Mouse (Mus musculus): ENCODE data around the gene Vpreb2.
"Not testable (repeated sequence)": the region's sequence is repeated elsewhere in the genome, so short reads cannot be mapped to it uniquely, and the experiment has no call there.

Vpreb2 gene

DNA sequence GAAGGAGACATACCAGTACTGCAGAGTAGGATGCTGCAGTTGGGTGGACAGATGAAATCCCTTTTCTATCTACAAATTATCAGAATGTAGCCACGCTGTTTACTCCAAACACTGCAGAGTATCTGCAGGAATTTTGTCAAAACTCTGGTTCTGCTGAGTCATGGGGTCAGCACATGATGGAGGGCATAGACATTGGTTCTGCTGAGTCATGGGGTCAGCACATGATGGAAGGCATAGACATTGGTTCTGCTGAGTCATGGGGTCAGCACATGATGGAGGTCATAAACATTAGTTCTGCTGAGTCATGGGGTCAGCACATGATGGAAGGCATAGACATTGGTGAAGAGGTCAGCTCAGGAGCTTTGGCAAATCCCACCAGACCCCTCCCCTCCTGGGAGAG lies 7.5 kb downstream of the Vpreb2 start:
- DNase-seq (ENCODE audit: low spot score) = no peak

DNA sequence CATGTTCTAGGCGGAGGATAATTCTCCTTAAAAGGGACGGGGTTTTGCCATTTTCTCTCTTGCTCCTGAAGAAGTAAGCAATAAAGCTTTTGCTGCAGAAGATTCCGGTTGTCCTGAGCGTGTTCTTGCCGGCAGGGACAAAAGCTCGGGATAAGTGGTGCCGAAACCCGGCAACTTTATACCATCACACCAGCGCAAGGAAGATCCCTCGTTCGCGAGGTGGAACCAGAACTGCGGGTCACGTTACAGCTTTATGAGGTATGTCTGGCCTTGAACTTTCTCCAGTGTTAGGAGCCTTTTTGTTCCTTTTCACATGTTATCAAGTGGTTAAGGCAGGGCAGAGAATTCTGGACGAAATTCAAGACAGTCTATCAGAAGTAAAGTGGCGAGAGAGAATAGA lies 12.1 kb downstream of the Vpreb2 start:
- not testable (repeated sequence) for DNase-seq (ENCODE audit: low spot score)

DNA sequence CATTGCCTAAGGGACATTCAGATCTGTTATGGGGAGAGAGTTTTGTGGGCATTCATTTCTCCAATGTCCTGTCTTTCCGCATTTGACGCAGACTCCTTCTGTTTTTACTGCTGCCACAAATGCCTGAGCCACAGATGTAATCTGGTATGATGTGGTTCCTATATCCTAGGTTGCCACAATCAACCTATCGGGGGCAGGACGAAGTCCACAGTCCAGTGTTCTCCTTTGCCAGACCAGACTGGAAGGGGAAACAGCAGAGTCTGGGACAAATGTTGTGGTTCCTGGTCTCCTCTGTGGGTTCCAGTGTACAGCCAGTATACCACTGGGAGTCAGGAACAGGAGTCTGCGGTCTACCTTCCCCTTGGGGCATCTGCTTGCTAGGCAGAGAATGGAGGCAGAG lies 19.4 kb downstream of the Vpreb2 start:
- no peak for DNase-seq (ENCODE audit: low spot score)

DNA sequence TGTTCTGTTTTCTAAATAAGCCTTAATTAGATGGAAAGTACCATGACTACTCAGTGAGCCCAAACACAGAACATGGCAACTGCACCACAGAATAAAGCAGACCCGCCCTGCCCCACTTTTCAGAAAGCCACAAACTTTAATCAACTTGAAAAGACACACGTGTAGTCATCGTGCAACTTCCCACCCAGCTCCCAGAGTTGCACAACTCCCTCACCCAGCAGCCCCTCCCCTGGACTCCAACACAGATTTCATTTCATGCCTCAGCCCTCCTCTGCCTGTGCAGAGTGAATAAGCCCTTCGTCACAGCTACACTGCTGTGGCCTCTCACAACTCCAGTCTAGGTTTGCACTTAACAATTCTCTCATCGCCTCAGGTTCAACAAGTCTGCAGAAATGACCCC lies 24.4 kb downstream of the Vpreb2 start:
- DNase-seq (ENCODE audit: low spot score) = no peak

DNA sequence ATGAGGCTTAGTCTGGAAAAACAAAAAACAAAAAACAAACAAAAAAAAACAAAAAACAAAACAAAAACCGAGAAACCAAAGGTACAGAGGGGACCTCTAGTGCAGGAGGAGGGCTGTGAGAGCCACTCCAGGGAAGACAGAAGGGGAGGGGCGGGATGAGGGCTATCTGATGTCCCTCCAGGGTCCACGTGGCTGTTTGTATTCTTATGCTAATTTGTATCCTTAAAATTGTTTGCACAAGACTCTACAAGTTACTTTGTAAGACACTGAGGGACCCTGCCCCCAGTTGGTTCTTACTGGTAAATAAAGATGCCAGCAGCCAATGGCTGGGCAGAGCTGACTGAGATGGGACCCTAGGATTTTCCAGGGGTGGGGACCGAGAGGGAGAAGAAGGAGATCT lies 26.9 kb downstream of the Vpreb2 start:
- DNase-seq (ENCODE audit: low spot score) = no peak

DNA sequence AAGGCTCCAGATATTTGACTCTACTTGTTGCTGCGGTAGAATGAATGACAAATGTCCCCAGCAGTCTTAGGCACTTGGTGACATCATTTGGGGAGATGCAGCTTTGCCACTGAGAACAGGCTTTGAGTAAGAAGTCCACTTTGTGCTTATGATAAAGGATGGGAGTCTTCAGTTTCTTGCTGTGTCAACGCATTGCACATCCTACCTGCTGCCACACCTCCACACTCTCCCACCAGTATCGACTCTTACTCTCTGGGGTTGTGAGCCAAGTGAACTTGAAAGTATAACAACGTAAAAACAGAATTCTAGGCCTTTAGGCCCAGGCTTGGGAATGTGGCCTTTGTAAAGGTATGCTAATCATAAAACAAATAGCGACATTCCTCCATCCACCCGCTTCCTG lies 30.9 kb downstream of the Vpreb2 start:
- peak; percentile 41 for DNase-seq (ENCODE audit: low spot score)

DNA sequence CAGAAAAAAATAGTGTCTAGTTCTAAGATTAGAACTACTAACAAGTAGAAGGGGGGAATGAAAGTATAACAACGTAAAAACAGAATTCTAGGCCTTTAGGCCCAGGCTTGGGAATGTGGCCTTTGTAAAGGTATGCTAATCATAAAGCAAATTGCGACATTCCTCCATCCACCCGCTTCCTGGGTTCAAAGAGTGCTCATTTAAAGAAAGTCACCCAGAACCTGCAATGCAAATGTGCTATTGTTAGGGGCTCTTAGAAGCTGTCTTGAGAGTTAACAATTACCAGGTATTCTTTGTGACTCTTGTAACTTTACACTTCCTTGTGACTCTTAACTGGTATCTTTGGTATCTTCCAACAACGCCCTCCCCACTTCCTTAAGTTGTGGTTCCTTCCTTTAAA lies 36.3 kb downstream of the Vpreb2 start:
- DNase-seq (ENCODE audit: low spot score) = not testable (repeated sequence)

DNA sequence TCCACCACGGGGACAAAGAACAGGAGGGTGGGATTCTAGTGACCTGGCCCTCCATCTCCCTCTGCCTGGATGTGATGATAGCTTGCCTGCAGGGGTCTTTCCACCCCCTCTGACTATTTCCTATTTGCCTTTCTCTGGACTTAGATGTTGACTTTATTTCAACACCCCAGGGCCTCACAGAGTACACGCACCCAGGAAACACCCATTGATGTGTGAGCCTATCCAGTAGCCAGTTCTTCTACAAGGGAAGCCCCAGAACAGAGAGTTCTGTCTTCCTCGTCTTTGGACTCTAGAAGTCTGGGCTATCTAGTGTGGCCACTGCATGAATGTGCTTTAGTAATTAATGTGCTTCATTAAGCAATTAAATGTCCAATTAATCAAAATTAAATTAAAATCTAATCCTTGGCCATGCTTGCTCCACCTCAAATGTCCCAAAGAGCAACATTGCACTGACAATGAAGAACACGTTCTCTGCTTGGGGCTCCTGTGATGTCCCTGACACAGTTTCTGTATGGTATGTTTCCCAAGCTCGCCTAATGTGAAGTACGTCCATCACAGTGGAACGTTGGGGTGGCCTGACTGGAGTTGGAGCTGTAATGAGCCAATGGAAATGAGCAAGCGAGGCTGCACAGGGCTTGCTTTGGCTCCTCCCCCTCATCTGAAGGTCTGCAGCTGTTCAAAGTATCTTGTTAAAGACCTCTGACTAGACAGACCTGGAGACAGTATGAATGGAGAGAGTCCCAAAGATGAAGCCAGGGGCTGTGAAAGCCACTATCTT lies 42.7 kb downstream of the Vpreb2 start:
- no peak for DNase-seq (ENCODE audit: low spot score)

DNA sequence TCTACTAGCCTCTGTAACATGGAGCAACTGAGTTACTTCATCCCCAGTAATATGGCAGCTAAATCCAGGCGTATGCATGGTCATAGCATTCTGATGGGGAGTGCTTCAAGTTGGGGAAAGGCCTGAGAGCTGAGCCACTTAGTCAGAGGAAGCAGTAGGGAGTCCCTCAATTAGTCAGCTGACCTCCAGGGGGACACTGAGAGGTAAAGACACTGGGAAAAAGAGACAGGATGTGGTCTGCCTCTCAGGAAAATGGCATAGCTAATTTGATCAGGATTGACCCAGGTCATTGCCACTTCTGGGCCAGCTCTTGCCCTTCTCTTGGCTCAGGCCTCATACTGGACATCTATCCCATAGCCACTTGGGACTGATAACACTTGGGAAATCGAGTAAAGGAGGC lies 47.1 kb downstream of the Vpreb2 start:
- DNase-seq (ENCODE audit: low spot score) = no peak

Measured in yolk sac, embryonic 10.5 days (tissue).